Mouse (Mus musculus) G1E-ER4 (cell line): ENCODE measurements around the gene 4930583I09Rik. TPM values are rescaled to one million over a fixed set of nuclear protein-coding genes. Genes with fewer than 3 reads are reported as not detected.

Experiments
- GATA1 ChIP-seq: IDR thresholded peaks from one replicate; pipeline ENCODE4 v1.8.0; 2012; ENCODE audit warnings: low read length, inconsistent platforms
- polyA plus RNA-seq: library from polyadenylated mRNA; stranded (reverse); fragments of >175 nt; gene quantifications from 2 replicates; pipeline ENCODE4 v1.2.3, GENCODE M21; 2012

The 4930583I09Rik gene
- not detected in 2 replicates for polyA plus RNA-seq

- no peak for TF ChIP-seq GATA1
Measured at GRCm38 (mm10) chr17:64835928-64836327, at the start of gene 4930583I09Rik. Gene 4930583I09Rik, minus strand, starts transcription at chr17:64836071.

GRCm38 (mm10) chr17:64876111-64876510 lies 40.2 kb upstream of the 4930583I09Rik start:
- no peak for TF ChIP-seq GATA1

- no peak for TF ChIP-seq GATA1
Measured at GRCm38 (mm10) chr17:64873651-64874072, 37.8 kb upstream of the 4930583I09Rik start.

GRCm38 (mm10) chr17:64863817-64864216 lies 27.9 kb upstream of the 4930583I09Rik start:
- no peak for TF ChIP-seq GATA1

GRCm38 (mm10) chr17:64860963-64861362 lies 25.1 kb upstream of the 4930583I09Rik start:
- no peak for TF ChIP-seq GATA1

- TF ChIP-seq GATA1, result no peak
Measured at GRCm38 (mm10) chr17:64858848-64859247, 23.0 kb upstream of the 4930583I09Rik start.

- no peak for TF ChIP-seq GATA1
Measured at GRCm38 (mm10) chr17:64848031-64848430, 12.2 kb upstream of the 4930583I09Rik start.

GRCm38 (mm10) chr17:64846654-64847053 lies 10.8 kb upstream of the 4930583I09Rik start:
- TF ChIP-seq GATA1, result no peak

- TF ChIP-seq GATA1, result no peak
Measured at GRCm38 (mm10) chr17:64836892-64837291, 1.0 kb upstream of the 4930583I09Rik start.

- no peak for TF ChIP-seq GATA1
Measured at GRCm38 (mm10) chr17:64836352-64836751, 481 bp upstream of the 4930583I09Rik start.

- TF ChIP-seq GATA1, result no peak
Measured at GRCm38 (mm10) chr17:64833906-64834490, 1.9 kb downstream of the 4930583I09Rik start.

- no peak for TF ChIP-seq GATA1
Measured at GRCm38 (mm10) chr17:64833071-64833470, 2.8 kb downstream of the 4930583I09Rik start.

GRCm38 (mm10) chr17:64827482-64827881 lies 8.4 kb downstream of the 4930583I09Rik start:
- no peak for TF ChIP-seq GATA1

GRCm38 (mm10) chr17:64826843-64827242 lies 9.0 kb downstream of the 4930583I09Rik start:
- no peak for TF ChIP-seq GATA1

- no peak for TF ChIP-seq GATA1
Measured at GRCm38 (mm10) chr17:64822561-64822960, 13.3 kb downstream of the 4930583I09Rik start.

- TF ChIP-seq GATA1, result no peak
Measured at GRCm38 (mm10) chr17:64820841-64821593, 14.9 kb downstream of the 4930583I09Rik start.

- no peak for TF ChIP-seq GATA1
Measured at GRCm38 (mm10) chr17:64816298-64816697, 19.6 kb downstream of the 4930583I09Rik start.
